Mouse (Mus musculus) heart, adult 9 months (tissue): Measurements from ENCODE around the gene Hsd17b13.
"Not testable (repeated sequence)": the region's sequence is repeated elsewhere in the genome, so short reads cannot be mapped to it uniquely, and the experiment has no call there.

Experiments used
- DNase-seq, 2 experiments: peaks; one replicate each; pipeline ENCODE4 v3.0.0; 2022; ENCODE audit warnings: low spot score in 2 of 2

The Hsd17b13 gene

DNA sequence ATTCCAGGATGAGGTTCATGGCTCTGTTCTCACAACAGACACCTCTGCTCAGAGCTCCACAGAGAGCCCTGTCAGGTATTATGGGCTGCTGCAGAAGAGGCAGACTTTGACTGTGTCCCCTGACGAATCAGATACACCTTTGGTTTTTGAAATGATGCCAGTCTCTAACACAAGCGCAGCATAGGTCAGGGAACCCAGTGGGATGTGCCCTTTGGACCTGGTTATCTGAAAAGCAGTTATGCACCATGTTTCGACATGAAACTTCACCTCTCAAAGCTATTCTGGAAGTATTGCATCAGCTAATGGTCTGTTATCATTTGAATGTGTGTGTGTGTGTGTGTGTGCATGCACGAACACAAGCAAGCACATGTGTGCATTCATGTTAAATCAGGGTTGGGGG, at the start of gene Hsd17b13:
Hsd17b13 (minus strand) TSS at position 114 of the 400 bp plus-strand sequence.
- no peak for DNase-seq

DNA sequence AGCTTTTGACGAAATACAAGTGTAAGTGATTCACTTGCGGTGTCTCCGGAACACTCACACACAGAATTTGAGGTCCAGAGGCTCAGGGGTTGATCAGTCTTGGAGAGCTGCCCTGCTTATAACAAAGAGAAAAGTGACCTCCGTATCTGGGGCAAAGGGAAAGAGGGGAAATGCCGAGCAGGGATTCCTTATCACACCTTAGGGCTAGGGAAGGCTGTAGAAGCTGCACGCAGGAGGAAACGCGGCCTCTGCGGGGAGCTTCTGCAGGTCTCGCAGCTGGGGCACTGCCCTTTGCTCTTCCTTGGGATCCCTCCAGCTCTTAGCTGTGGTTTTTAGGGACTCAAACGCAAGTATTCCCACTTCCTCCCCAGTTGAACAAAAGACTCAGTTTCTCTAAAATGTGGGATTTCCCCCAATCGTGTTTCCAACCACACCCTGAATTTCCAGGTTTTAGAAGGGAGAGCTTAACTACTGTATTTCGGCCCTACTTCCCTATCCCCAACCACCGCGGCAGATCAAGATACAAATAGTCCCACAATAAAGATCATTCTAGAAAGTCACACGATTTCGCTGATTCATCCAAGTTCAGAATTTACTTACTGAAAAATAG, 48.1 kb upstream of the Hsd17b13 start:
- peak in 1 of 2 experiments; percentile 22 for DNase-seq

DNA sequence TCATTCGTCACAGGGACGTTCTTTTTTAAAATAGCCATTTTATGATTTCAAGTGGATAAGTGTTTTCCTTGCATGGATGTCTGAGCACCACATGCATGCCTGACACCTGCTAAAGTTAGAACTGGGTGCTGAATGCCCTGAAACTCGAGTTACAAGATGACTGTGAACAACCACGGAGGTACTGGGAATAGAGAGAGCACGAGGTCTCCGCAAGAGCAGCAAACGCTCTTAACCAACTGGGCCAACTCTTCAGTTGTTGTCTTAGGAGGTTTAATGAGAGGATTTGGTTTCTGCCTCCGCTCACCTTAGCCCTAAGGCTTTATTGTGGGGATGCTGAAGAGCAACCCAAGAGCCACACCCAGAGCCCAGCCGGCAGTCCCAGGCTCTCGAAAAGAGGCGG, 47.6 kb upstream of the Hsd17b13 start:
- no peak for DNase-seq

DNA sequence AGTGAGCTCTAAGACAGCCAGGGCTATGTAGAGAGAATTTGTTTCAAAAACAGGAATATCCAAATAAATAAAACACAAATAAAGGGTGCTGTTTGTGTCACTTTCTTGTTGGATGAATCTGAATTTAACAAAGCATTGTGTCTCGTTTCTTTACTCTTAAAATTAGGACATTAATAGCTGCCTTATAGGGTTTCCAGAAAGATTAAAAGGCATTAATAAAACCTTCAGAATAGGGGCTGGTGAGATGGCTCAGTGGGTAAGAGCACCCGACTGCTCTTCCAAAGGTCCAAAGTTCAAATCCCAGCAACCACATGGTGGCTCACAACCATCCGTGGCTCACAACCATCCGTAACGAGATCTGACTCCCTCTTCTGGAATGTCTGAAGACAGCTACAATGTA, 47.0 kb upstream of the Hsd17b13 start:
- DNase-seq, result not testable (repeated sequence)

DNA sequence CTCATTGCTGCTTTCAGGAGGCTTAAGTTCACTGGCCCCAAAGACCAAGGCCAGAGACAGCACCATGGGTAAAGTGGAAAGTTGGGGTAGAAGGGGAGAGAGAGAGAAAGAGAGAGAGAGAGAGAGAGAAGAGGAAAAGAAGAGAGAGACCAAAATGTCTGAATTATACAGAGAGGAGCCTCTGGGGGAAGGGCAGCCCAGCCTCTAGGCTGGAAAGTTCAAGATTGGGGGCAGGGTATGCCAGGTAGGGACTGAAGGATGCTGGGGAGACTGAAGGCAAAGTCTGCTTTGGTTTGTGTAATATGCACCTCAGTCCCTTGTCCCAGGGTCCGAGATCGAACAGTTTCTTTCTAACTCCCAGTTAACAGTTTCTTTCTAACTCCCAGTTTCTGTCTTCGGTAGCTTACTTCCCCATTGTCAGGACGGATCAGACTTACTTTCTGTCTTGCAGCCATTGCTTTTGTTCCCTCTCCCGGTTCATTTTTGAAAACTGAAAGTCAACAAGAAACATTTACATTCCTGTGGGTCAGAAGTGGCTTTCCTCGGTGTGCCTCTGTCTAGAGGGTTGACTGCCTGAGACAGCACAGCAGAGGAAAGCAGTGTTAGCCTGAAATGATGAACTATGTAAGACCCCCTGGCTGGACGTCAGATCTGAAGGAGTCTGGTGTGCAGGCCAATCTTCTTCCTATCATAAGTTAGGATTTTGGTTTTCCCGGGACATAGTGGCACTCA, 46.2 kb upstream of the Hsd17b13 start:
- DNase-seq, result no peak

DNA sequence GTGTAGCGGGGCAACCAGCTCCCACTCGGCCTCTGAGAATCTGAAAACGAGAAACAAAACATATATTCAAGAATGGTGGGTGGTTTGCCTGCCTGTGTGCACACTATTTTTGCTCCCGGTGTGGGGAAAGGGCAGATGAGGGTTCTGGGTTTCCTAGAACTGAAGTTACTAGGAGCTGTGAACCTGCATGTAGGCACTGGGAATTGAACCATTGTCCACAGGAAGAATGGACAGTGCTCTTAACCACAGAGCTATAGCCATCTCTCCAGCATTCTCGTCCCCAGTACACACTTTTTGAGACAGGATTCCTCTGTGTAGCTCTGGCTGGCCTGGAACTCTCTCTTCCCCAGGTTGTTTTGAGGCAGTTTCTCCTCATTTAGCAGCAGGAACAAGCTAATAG, 45.3 kb upstream of the Hsd17b13 start:
- DNase-seq, result no peak

DNA sequence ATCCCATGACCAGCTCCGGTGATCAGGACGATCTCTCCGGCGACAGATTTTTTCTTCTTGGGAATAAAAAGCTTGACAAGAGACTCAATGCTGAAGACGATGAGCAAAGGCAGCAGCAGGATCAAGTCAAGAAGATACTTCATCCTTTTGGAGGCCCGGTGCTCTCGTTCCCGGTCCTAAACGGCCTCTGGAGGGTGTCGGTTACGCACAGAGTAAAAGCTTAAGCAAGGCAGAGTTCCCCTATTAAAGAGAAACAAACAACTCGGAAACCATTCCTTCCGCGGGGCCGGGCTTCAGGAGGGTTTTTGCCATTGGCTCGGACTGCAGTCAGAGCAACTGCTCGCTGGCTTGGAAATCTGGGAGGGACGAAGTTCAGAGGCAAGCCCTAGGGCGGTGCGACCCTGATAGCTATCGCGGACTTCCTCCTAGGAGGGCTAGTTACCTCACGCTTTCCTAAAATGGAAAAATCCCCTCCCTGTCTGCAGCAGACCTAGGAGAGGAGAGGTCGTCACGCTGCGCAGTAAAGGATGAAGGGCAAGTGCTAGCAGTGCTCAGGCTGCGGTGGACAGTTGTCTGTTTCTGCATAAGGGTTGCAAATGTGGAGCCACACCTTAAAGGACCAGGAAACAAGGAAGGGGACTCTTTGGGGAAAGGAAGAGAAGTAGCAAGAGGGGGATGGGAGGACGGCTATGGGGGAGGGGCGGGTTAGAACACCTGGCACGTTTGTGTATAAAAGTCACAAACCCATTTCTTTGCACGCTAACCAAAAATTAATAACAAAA, 44.6 kb upstream of the Hsd17b13 start, which contains the start of gene Hsd17b11:
Hsd17b11 (minus strand) TSS at position 323 of the 782 bp plus-strand sequence.
- DNase-seq, result peak; percentile 92 to 96

DNA sequence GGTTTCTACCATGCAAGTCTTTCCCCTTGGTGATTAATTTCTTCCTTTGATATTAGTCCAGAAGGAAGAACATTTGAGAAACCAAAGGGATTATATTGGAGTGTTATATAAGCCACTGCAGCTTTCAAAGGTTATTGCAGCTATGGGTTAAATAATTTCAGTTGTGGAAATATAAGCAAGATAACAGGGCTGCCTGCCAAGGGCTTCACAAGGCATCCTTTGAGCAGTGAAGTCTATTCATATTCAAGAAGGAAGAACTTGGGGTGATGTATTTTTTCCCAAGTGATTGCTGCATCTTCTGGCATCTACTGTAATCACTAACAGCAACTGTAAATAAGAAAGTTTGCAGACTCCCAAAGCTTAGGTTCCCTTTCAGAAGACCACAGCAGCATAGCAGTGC, 34.2 kb upstream of the Hsd17b13 start:
- no peak for DNase-seq

DNA sequence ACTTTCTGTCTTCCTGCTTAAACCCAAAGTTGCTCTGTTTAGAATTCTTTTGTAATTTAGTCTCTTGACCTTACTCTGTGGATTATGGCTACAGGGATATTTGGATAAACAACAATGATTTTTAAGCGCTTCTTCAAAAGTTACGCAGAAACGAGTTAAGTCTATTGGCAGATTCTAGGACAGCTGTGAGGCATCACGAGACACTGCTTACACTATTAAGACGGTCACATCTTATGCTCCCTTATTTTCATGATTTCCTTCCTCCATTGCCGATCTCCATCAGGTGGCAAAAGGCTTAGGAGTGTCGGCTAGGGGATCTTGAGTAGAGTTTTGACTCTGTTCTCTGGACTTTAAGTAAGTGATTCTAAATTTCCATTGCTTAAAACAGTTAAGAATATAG, 33.1 kb upstream of the Hsd17b13 start:
- DNase-seq, result no peak

DNA sequence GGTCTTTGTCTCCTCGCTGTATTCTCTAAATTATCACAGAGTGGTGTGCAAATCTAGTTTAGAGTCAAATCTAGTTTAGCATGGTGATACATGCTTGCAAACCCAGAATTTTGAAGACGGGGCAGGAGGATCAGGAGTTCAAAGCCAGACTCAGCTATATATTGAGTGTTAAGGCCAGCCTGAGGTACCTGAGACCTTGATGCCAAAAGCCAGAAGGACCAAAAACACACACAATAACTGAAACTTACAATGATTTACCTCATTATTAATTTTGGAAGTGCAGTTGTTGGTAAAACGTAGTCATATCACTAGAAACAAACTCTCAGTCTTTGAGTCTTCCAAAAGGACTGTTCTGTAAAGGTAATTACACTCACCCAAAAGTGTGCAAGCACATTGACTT, 32.2 kb upstream of the Hsd17b13 start:
- no peak for DNase-seq

DNA sequence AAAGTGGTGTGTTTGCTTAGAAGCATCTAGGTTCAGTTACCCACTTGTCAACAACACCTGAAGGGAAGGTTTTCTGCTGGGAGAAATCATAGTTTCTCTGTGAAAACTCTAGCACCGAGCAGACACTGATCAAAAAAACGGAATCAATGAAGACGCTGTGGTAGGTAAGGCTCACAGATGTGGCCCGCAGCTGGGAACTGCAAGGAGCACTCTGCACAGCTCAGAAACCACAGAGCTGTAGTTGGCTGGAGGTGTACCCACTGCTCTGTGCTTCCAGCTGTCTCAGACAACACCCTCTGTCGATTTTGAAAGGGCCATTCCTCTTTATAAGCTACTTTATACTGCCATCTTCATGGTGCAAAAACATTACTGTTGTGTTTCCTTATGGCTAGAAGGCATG, 30.6 kb upstream of the Hsd17b13 start:
- no peak for DNase-seq

DNA sequence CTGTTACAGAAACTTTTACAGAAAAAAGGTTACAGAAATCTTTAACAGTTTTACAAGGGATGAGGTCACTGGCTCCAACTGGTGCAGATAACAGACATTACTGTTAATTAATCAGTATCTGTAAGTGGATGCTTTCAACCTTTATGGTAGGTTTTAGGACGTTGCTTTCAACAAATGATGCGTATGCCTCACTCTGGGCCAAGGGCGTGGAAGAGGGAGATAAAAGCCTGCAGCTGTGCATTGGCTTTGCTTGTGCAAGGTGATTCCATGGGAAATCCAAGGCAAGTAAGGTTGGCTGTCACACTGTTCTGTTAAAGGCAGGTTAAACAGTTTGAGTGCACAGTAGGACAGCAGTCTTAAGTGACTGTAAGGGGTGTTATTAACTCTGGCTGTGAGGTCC, 29.6 kb upstream of the Hsd17b13 start:
- no peak for DNase-seq

DNA sequence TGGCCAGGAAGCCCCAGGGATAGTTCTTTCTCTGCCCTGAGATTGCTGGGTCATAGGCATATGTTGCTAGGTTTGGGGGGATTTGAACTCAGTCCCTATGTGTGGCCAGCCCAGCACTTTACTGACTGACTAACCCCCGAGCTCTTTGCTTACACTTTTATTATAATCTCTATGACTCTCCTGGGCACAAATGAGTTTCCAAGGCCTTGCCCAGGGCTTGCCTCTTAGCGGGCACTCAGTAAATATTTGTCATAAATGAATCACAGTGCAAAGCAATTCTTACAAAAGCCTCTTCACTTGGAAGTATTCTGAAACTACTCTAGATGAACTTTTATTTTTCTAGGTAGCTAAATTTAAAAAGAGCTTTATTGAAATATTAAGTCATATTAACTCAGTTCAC, 26.7 kb upstream of the Hsd17b13 start:
- no peak for DNase-seq

DNA sequence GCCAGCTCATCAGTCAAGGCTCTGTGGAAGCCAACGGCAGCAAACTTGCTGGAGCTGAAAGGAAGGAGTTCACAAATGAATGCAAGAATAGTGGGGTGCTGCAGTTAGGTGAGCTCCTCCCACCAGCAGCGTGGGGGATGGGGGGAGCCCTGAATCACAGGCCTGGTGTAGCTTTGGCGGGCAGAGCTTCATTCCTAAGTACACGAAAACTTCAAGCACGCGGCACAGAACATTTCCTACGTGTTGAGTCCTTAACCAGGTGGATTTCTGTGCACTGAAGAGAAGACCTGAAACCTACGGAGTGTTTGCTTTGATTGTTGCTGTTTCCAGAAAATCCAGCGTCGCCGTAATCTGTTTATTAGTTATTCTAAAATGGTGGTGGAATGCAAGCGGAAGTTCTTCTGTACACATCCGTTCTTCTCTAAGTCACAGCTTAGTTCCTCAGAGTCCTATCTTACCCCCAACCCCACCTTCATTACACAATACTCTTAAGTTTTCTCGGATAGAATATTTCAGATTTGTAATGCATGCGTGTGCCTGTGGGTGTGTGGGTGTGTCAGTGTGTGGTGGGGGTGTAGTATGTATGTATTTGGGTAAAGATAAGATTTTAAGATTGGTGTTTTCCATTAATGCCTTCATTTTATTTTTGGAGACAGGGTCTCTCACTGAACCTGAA, 26.2 kb upstream of the Hsd17b13 start:
- no peak for DNase-seq

DNA sequence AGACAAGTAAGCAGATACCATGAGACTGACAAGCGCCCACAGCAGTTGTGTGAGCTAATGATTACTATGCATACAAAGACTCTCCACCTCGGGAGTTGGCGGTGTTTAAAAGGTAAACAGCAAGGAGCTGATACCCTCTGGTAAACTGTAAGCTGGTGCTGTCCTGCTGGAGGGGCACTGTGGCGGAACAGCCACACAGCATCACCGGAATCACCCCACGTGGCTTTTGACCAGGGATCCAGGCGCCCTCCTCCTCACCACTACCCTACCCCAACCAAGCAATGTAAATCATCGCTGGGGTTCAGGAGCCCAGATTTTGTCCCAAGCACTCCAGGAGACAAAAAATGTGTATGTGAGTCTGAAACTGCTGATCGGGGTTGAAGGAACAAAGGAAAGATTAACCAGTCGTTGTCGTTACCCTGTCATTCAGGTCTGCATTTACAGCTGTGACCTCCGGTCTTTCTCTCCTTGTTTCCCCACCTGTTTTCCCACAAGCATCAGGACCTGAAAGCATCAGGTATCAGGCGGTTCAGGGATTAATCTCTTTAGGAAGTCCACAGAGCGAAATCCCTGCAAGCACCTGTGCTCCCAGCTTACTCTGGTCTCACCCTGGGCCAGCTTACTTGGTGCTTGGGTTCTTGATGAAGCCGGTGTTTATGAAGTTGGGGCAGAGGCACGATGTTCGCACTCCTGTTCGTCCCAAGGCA, 25.5 kb upstream of the Hsd17b13 start:
- DNase-seq, result no peak

DNA sequence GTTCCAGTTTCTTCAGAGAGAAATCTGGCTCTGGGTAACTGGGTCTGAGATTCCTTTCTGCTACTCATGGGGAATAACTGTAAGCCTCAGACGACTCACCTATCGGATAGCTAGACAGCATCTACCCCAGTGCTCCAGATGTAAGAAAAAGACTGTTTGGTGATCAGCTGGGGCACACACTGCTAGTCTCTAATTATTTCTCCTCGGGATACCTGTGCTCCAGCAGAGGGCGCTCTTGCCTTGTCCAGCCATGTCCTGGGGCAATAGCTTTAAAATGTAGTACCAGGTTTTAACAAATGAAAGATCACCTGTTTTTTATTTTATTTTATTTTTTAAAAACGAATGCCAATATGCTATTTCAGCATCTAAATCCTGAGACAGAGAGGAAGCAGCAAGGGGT, 22.5 kb upstream of the Hsd17b13 start:
- peak; percentile 53 to 78 for DNase-seq

DNA sequence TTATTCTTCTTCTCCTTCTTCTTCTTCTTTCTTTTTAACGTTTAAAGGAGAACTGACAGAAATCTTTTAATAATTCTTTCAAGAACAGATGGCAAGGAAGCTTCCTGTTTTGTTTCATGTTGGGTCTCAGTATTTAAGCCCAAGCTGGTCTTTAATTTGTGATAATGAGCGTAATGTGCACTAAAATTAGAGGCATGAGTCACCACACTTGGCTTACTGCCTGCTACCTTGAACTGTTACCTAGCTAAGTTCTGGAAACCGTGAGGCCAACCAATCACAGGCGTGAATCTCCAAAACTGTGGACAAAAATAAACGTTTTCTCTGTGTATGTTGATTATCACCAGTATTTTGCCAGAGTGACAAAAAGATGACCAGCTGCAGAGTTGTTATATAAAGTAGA, 21.5 kb upstream of the Hsd17b13 start:
- DNase-seq, result peak; percentile 37 to 69

DNA sequence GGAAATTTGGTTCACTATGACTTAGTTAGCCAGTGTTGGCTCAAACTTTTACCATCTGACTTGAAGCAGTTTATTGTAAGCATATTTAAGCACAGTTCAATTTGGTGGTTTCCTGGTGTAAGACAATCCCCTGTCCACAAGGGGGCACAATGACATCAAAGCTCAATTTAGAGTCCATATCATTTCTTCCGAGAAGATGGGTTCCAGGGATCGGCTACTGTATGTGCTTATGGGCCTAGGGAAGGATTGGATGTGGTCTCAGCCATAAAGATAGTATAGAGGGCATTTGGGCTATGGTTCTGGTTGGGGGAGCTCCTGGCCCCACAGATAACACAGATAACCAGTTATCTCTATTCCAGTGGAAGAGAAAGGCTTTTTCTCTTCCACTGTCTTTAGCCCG, 18.0 kb upstream of the Hsd17b13 start:
- no peak for DNase-seq

DNA sequence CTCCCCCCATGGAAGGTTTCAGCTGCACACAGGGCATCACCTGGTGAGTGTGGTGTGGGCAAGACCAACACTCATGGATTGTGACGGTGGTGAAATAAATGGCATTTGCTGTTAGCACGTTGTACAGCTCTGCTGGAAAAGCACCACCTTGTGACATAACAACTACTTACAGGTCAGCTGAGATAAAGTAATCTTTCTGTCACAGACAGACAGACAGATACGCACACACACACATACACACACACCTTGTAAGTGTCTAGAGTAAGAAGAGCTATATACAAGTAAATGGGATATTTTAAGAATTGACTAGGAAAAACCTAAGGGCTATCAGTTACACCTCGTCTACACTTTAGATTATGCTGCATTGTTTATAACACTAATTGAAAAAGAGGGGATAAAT, 17.5 kb upstream of the Hsd17b13 start:
- DNase-seq, result no peak

DNA sequence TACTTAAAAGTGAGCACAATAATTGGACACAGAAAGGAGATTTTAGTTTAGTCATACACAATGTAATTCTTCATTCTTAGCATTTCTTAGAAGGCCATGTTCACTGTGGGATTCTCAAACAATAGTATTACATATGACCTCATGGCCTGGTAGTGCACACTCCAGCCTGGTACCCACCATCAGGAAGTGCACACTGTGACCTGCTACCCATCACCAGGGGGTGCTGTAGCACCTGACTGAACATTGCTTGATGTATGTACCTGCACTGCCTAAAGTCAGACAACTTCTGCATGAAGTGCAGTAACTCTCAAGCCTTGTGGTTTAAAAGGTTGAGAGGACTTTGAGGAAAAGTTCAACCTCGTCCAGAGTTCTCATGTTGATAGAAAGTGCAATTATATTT, 16.4 kb upstream of the Hsd17b13 start:
- DNase-seq, result no peak

DNA sequence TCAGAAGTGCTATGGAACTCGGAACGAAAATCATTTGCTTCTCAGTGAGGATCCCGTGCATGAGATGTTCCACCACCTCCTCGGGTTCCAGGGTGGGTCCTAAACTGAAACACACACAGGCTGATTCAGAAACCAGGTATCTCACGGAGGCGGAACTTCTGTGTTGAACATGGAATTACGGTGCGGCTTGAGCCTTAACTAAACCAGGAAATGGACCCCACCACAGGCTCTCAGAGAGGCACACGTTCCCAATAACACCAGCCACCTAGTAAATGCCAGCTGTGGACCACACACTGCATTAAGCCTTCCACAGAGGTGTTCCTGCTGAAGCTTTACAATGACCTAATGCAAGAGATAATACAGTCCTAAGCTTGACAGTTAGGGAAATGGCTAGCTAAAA, 15.6 kb upstream of the Hsd17b13 start:
- DNase-seq, result no peak
